Mouse (Mus musculus) lung, adult 2 months (tissue): Measurements from ENCODE around the gene Mtfp1. TPM values are rescaled to one million over a fixed set of nuclear protein-coding genes. Genes with fewer than 3 reads are reported as not detected.

Source experiments
- DNase-seq: peaks from one replicate; pipeline ENCODE4 v3.0.0; 2022
- H3K4me1 ChIP-seq: fragments of 200-500 bp; 2 replicates; pipeline ENCODE4 v1.6.1; 2011; ENCODE audit warnings: low read length; ENCODE audit not compliant: control insufficient read depth, insufficient read depth
- H3K4me3 ChIP-seq: fragments of 200-500 bp; replicated peaks from 2 replicates; pipeline ENCODE3; 2011; ENCODE audit warnings: low read depth, mild to moderate bottlenecking, control low read depth, low read length; ENCODE audit errors: extremely low read depth
- CTCF ChIP-seq: fragments of 200-500 bp; IDR thresholded peaks from 2 replicates; pipeline ENCODE4 v1.5.1; 2011; ENCODE audit warnings: mild to moderate bottlenecking, low read length, control low read depth; ENCODE audit not compliant: insufficient read depth
- POLR2A ChIP-seq: fragments of 200-500 bp; IDR thresholded peaks from 2 replicates; pipeline ENCODE4 v1.6.1; 2011; ENCODE audit warnings: low read depth, mild to moderate bottlenecking, control low read depth, low read length, borderline replicate concordance; ENCODE audit errors: extremely low read depth
- WGBS: fragments of 180-500 bp; shearing (Covaris S2); methylation state at CpG from one replicate; pipeline ENCODE4 v1.1.7; 2018; 5-methylcytosine and 5-hydroxymethylcytosine counted together
- polyA plus RNA-seq: library from polyadenylated mRNA; depleted of rRNA; stranded (reverse); fragments of >200 nt; gene quantifications from 2 replicates; pipeline ENCODE4 v1.2.3, GENCODE M21; 2012

Gene Mtfp1
- polyA plus RNA-seq, 1 experiment: 8.9 TPM

- TF ChIP-seq POLR2A (no peak), CTCF (no peak)
- DNase-seq: no peak
- no peak overlapping the region for H3K4me3 ChIP-seq
- WGBS: 77% methylated on average over 1 of the region's 1 CpGs
- H3K4me1 ChIP-seq: peaks cover 5% of the 10 kb centered on the region; the same call in 1 of the 2 replicates
These were observed 31.8 kb upstream of the Mtfp1 start for GRCm38 (mm10) chr11:4127059-4127458.

GRCm38 (mm10) chr11:4123922-4124321 is 28.7 kb upstream of the Mtfp1 start:
- peaks cover 5% of the 10 kb centered on the region; the same call in 1 of the 2 replicates for H3K4me1 ChIP-seq
- TF ChIP-seq POLR2A (no peak), CTCF (peak; percentile 83)
- no peak overlapping the region for H3K4me3 ChIP-seq
- 61% methylated on average over 5 of the region's 5 CpGs for WGBS
- DNase-seq: peak; percentile 56

- 58% methylated on average over 10 of the region's 10 CpGs for WGBS
- Histone ChIP-seq H3K4me3 (no peak within 1 kb of the TSS), H3K4me1 (peaks cover 5% of the 10 kb centered on the region; the same call in 1 of the 2 replicates)
- peak; percentile 35 for DNase-seq
- no peak for TF ChIP-seq CTCF
- TF ChIP-seq POLR2A: no peak
These were observed 27.7 kb upstream of the Mtfp1 start, which contains the start of gene Sec14l2 for GRCm38 (mm10) chr11:4122742-4123579. Gene Sec14l2, minus strand, starts transcription at chr11:4123415.

- Histone ChIP-seq H3K4me1 (peaks cover 5% of the 10 kb centered on the region; the same call in 1 of the 2 replicates), H3K4me3 (no peak overlapping the region)
- WGBS: 68% methylated on average over 5 of the region's 5 CpGs
- DNase-seq: no peak
- TF ChIP-seq POLR2A (no peak), CTCF (no peak)
These were observed 27.0 kb upstream of the Mtfp1 start for GRCm38 (mm10) chr11:4122226-4122625.

GRCm38 (mm10) chr11:4121691-4122090 is 26.4 kb upstream of the Mtfp1 start:
- no peak for DNase-seq
- TF ChIP-seq POLR2A (no peak), CTCF (no peak)
- WGBS: 84% methylated on average over 3 of the region's 3 CpGs
- H3K4me1 ChIP-seq: peaks cover 5% of the 10 kb centered on the region; the same call in 1 of the 2 replicates
- H3K4me3 ChIP-seq: no peak overlapping the region

- Histone ChIP-seq H3K4me3 (no peak overlapping the region), H3K4me1 (peaks cover 5% of the 10 kb centered on the region; the same call in 1 of the 2 replicates)
- TF ChIP-seq POLR2A: no peak
- no peak for TF ChIP-seq CTCF
- WGBS: 55% methylated on average over 5 of the region's 5 CpGs
- DNase-seq: no peak
These were observed 24.4 kb upstream of the Mtfp1 start for GRCm38 (mm10) chr11:4119635-4120034.

- H3K4me3 ChIP-seq: peak overlapping the region; percentile 55
- 1% methylated on average over 41 of the region's 41 CpGs for WGBS
- peaks cover 1% of the 10 kb centered on the region; the same call in 1 of the 2 replicates for H3K4me1 ChIP-seq
- DNase-seq: peak; percentile 88
- TF ChIP-seq CTCF: no peak
- peak; percentile 47; the same call in 1 of the 2 replicates for TF ChIP-seq POLR2A
These were observed 23.1 kb upstream of the Mtfp1 start for GRCm38 (mm10) chr11:4118081-4118921.

GRCm38 (mm10) chr11:4117372-4118071 is 22.3 kb upstream of the Mtfp1 start:
- DNase-seq: no peak
- no peak for TF ChIP-seq CTCF
- H3K4me3 ChIP-seq: peak overlapping the region; percentile 3
- no peaks in the 10 kb centered on the region for H3K4me1 ChIP-seq
- 18% methylated on average over 3 of the region's 3 CpGs for whole genome bisulfite sequencing
